Mouse (Mus musculus) olfactory bulb, adult 2 months (tissue): ENCODE measurements around the gene Repin1.

ENCODE experiments used
- CTCF ChIP-seq: fragments of 200-500 bp; IDR thresholded peaks from 2 replicates; pipeline ENCODE4 v1.5.1; 2012; ENCODE audit warnings: low read depth, mild to moderate bottlenecking, low read length, moderate library complexity; ENCODE audit not compliant: insufficient read depth
- POLR2A ChIP-seq: fragments of 200-500 bp; IDR thresholded peaks from 2 replicates; pipeline ENCODE4 v1.6.1; 2012; ENCODE audit warnings: mild to moderate bottlenecking, low read depth, low read length, moderate library complexity; ENCODE audit not compliant: insufficient read depth

DNA sequence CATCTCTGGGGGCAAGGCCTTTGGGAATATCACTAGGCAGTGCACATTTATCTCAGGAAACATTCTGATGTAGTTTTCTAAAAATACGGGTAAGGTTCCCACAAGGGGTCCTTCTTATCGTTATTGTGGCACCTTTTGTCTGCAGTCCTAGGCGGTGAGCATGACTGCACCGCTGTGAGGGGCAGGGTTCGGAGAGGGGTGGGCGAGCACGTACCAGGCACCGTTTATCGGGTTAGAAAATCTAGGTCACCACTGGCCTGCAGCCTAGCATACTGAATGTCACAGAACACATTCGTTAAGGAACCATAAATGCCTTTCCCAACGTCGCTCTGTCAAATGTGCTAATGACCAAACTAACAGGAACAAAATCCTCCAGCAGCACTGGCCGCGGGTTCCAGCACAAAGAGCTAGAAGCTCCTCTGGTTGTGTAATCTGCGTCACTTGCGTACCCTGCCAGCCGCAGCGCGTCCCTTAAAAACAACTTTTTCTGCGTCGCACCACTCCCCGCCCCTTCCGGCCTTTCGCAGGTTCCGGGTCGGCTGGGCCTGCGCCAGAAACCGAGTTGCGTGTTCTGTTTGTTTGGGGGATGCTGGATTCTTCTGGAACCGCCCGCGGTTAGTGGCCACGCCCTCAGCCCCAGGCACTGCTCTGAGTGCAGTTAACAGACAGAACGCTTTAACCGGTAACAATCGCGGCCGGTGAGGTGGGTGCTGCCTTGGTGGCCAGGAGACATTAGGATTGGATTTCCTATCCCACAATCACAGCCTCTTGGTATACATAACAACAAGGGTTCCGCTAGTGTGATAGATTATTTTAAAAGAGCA lies 39.2 kb upstream of the Repin1 start, which contains the start of gene Lrrc61:
- TF ChIP-seq CTCF (no peak), POLR2A (peak; percentile 72)
